Mouse (Mus musculus): Measurements from ENCODE around the gene Krba1.
A peak's percentile ranks its signal among the peaks of the same experiment; 100 is the strongest.

Gene Krba1

DNA sequence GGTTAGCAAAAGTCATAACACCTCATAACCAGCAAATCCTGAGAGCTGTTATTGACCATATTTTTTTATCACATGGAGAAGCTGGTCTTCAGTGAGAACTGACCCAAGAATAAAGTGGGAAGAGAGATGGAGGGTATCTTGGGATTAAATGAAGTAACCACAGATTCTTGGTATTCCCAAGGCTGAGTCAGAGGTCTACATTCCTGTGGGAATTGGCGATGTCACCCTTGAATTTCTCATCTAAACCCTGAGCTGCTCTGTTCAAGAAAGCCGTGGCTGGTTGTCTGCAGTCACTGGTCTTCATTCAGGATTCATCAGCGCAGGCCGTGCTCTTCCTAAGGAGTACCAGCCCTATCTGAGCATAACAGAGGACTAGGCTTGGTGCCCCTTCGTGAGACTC, 31.6 kb downstream of the Krba1 start:
- DNase-seq (ENCODE audit: low spot score): no peak

DNA sequence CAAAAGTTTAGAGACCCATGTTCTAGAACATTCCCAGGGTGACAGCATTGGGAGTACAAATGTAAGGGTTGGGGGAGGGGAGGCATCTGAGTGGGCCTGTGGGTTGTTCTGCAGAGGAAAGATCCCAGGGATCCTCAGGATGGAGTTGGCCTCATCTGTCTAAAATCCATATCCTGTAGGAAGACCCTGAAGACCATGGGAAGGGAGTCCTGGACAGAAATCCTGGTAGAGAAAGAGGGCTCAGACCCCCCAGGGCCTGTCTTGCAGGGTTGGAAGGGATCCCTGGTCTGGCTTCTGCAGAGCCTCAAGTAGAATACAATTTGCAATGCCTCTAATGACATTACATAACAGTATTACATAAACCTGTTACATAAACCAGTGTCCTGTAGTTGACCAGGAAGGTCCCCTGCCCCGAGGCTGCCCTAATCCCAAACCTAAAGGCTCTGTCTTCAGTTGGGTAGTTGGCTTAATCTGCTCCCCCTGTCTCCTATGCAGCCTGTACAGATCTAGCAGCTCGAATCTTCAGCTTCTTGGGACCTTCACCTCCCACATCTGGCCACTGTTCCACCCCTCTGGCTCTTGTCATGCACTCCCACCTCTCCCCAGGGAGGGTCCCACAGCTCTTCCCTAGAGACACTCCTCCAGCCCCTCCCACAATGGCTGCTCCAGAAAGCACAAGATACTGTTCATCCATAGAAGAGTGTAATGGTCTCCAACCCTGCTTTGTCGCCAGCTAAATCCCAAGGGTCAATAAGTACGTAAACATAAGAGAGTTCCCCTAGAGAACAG, 33.6 kb downstream of the Krba1 start:
- DNase-seq (ENCODE audit: low spot score): no peak

DNA sequence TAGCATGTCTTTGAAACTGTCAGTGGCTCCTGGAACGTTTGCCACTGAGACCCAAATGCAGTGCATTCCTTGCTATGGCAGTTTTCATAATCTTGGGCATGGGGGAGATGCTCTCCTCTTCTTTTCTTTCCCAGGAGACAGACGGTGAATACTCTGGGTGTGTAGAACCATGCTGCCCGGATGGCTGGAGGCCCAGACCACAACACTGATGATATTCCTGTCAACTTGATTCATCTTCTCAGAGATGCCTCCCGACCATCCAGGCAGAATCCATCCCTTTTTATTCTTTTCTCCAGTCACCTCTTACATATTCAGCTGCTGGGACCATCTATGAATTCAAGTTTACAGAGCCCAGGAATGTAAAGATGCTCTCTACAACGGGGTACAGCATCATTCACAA, 35.4 kb downstream of the Krba1 start:
- DNase-seq (ENCODE audit: low spot score): no peak

DNA sequence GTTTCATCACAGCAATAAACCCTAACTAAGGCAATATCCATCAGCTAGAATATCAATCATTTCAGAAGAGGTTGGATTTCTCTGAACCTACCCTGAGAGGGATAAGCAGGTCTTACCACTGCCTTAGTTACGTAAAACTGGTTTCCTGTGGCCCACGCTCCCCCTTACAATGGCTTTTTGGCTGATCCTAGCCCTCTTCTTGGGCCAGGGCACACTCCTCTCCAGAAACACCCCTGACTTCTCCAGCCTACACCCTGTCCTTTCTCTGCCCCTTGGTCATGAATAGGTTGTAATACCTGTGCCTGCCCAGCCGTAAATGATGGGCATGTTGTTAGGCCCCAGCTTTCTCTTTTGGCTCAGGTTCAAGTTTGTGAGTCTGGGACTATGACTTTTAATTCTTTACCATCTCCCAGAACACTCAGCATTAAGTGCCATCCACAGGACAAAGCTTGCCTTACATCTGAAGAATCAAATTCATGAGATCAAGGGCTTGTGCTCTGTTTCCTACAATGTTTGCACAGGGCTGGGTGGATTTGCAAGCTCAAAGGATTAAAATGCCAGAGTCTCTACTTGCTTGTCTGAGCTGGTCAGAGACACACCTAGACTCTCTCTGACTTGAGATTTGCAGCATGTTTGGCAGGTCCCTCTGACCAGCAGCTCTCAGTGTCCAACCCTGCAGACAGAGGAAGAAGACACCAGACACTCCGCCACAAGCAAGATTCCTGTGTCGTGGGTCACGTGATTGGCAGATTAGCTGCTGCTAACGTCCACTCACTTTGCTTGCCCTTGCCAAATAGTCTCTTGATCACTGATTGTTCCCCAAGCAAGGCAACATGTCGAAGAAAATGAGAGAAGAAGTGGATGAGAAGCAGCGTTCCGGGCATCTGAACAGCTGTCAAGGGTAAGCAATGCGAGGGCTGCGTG, 37.8 kb downstream of the Krba1 start:
- DNase-seq (ENCODE audit: low spot score): no peak

DNA sequence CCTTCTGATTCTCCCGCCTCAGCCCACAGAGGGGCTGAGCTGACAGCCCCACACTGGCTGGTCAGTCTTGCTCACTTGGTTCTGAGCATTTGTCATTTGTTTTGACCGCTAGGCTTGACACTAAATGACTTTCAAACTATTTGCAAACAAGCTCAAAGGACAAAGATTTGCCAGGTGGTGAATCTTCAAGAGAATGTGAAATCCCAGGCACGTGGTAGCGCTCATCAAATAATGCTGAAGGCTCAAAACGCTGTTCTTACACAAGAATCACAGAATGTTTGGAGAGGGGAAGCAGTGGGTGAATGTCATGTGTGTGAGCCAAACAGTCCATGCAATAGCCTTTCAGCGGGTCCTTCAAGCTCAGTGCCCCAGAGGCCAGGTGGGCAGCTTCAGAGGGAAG, 39.3 kb downstream of the Krba1 start:
- no peak for DNase-seq (ENCODE audit: low spot score)

DNA sequence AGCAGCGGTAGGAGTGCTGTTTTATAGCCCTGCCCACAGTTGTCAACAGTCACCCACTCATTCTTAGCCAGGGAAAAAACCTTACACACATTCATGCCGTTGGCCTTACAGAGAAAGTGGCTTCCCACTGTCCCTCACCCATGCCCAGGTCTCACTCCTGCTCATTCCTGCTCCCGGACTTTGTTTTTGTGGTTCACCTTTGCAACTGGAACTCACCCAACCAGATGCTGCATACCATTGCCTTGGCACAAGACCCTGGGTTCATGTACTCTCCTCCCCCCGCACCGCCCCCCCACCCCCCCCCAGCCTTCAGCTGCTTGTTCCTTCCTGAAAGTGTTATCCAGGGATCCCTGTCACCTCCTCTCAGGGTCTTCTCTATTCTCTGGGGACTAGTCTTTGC, 39.7 kb downstream of the Krba1 start:
- DNase-seq (ENCODE audit: low spot score): no peak

DNA sequence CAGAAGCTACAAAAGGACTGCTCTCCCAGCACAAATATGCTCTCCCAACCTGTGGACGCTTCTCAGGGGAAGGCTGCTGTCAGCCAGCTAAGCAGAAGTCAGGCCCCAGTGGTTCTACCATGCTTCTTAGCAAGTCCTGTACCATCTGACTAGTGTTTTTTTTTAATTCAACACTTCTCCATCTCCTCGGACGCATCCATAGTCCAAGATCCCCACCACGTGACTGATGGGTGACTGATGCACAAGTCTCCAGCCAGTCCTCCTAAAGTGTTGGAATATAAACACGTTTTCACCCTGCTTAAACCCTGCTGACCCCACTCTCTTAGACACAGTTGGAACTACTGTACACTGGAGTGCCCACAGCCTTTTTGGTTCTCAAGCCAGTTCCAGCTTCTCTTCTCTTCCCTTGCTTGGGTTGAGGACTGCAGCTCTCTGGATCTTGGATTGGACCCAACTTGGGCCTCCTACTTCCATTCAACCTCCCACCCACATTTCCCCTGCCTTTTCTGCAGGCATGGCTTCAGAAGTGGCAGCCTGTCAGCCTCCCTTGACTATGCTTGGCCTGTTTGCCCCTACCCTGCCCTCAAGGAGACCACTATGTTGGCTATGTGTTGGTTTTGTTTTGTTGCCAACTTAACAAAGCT, 40.4 kb downstream of the Krba1 start:
- no peak for DNase-seq (ENCODE audit: low spot score)

DNA sequence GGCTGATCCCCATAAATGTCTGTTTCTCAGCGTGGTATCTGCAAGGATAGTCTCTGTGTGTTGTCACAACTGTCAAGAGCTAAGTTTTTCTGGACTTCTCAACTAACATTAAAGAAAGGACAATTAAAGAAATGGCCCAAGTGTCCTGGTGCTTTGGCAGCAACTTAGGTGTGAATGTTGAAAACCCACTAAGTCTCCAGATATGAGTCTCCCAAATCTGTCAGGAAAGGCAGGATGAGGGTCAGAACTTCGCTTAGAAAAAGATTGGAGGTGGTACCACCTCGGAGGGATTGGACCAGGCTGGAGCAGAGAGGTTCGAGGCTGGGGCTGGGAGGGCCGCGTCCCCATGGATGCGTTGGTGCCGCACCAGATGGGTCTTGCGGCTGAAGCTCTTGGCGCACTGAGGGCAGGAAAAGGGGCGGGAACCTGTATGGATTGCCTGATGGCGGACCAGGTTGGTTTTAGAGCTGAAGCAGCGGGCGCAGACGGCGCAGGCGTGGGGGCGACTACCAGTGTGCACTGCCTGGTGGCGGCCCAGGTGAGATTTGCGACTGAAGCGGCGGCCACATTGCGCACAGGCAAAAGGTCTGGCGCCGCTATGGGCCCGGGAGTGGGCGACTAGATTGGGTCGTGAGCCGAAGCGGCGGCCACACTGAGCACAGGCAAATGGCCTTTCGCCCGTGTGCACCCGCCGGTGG, 42.4 kb downstream of the Krba1 start:
- no peak for DNase-seq (ENCODE audit: low spot score)

DNA sequence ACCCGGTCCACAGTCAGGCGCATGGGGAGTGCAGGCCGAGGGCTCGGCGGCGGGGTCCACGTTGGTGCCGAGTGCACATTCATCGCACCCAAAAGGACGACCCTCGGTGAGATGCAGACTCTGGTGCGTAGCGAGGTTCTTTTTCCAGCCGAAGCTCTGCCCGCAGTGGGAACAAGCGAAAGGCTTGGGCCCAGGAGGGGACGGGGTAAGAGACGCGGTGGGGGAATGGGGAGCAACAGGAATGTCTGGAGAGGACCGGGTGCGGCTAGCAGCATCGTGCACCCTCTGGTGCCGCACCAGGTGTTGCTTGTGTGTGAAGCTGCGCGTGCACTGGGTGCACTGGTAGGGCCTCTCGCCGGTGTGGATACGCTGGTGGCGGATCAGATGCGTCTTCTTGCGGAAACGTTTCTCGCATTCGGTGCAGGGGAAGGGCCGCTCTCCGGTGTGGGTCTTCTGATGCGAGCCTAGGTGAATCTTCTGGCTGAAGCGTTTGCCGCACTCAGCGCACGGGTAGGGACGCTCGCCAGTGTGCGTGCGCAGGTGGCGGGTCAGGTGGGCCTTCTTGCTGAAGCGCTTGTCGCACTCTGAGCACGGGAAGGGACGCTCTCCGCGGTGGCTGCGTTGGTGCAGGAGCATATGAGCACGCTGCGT, 43.2 kb downstream of the Krba1 start:
- DNase-seq (ENCODE audit: low spot score): no peak

DNA sequence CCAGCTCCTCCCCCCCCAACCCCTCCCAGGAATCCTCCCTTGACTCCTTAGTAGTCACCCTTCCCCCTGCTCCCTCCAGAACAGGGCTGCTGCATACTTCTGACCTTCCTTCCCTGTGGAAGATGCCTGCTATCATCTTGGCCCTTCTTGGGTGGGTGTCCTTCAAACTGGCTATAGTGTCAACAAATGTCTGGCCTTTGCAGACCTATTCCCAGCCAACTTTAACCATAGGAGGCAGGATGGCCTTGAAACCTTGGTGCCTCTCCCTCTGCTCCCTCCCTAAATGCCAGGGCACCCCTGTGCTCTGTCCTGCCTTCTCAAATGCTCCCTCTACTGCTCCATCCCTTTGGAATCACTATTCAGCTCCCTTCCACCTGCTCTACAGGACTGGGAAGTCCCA, 44.3 kb downstream of the Krba1 start:
- no peak for DNase-seq (ENCODE audit: low spot score)

DNA sequence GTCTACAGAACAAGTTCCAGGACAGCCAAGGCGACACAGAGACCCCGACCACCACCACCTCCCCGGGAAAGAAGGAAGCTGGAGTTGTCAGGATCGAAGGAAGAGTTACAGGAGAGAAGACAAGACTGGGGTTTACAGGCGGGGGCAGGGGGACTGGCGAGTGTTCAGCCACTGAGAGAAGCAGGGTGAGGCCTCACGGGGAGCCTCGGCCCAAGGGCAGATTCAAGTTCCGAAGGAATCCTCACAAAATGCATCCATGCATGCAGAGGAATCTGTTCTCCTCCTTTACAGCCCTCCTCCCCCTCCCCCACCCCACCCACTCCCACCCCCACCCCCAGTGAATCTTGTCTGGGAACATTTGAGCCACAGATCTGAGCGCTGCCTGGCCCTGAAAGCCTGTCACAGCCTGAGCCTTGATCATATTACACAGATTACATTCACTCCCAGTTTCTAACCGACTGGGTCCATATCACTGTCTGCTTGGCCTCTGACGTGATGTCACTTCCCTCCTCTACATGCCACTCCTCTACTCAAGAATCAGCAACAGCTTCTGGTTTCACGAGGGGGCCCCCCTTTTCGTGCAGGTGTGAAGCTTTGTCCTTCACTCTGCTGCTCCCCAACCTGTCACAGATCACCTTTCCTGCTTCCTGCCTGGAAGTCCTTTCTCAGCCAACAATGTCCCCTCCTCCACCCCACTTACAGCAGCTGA, 45.1 kb downstream of the Krba1 start:
- DNase-seq (ENCODE audit: low spot score): no peak

DNA sequence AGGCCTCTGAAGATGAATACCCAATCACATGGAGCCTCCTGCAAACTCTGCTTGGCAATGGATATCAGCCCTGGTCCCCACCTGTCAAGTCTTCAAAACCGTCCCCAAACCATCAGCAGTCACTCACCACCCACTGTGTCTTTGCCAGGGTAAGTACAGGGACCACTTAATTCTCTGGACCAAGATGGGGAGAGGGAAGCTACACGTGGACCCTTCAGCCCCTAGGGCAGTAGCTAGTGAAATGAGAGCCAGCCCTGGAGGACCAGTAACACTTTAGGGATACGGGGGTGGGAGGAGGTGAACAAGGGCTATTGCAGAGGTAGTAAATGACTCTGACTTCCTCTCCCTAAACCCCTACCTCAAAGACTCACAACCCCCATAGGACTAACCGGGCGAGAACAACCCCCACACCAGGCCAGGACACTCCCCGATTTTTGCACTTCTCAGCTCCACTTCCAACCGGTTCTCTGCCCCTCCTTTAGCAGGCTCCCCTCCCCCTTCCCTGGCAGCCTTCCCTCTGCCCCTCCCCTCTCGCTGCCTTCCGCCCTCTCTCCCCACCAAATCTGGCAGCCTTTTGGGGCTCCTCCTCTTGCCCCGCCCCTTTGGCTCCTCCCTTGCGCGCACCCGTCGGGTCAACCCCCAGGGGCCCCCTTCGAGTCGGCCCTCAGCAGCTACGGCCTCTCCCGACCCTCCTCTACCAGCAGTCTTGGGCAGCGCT, 48.4 kb downstream of the Krba1 start:
- DNase-seq (ENCODE audit: low spot score): peak; percentile 98

DNA sequence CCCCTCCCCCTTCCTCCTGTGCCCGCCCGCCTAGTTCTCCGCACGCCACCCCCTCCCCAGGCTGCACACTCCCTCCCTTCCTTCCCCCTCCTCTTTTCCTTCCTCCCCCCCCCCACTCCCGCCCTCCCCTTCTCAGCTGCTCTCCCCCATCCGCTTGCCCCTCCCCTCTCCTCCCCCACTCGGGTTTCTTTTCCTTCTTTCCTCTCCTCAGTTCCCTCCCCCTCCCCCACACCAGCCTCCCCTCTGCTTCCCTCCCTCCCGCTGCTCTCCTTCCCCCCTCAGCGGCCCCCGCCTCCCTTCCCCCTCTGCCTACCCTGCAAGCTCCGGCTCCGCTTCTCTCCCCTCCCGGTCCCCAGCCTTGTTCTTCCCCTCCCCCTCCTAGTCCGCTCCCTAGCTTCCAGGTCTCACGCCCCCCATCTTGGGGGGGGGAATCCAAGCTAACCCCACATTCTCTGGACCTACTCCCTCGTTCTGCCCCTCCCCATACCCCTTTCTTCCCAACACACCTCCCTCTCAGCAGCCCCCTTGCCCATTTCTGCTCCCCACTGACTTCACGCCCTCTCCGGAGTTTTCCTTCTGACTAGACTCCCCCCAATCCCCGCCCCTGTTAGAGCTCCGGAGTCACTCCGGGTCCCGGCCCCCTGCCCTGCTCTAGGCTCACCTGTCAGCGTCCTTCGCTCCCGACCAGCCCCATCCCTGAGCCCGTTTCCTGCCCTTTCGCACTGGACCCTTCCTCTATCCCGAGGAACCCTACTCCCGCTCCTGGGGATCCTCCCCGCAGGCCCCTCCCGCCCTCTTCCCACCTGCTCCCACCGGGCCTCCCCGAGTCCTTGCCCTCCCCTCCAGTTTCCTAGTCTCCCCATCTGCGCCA, 49.2 kb downstream of the Krba1 start:
- DNase-seq (ENCODE audit: low spot score): peak; percentile 77

DNA sequence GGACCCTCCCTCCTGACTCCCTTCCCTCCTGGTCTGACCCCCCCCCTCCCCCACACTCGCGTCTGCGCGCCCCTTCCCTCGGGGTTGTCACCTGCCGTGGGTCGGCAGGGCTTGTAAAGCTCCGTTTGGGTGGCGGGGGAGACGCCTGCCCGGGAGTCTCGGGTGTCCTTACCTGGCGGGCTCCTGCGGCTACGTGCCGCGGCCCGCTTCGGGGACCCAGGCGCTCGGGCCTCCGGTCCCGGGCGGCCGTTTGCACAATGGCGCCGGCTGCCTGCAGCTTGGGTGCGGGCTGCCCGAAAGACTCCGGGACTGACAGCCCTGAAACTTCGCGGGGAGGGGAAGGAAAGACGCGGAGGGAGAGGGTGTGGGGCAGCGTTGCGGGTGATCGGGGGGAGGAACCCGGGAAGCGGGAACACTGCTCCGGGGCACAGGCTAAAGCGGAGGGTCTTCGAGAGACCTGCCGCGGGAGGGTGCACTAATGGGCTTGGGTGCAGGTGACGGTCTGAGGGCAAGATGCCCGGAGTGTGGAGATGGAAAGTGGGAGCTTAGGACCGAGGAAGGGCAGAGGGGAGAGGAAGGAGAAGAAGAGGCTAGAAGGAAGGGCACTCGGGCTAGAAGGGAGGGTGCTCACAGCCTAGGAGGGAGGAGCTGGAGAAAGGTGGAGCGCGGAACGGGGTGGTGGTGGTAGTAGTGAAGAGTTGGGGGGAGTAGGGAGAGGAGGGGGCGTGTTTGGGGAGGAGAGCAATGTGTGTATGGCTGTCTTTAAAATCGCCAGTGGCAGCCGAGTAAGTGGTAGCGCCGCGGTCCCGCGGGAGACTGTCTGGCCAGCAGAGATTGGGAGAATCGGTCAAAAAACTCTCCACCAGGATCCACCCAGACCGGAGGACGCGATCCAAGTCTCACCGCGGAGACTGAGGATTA, 50.1 kb downstream of the Krba1 start, which contains the start of gene Zfp467:
TSS of gene Zfp467 (minus strand) at position 645 of the 921 bp plus-strand sequence.
- peak; percentile 64 for DNase-seq (ENCODE audit: low spot score)

DNA sequence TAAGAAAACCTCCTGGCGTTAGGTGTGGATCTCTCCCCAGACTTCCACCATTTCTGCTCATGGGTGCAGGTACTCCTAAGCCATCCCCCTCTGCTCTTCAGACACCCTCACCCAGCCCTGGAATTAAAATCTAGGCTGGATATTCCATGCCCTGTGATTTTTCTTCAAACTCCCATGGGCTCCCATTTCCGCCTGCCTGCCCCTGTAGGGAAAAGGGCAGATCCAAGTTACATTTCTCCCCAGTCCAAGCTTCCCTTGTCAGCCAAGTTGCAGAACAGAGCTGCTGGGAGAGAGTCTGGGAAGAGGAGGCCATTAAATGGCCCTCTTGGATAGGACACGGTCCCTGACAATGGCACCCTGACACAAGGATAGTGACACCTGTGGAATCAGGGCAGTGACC, 50.9 kb downstream of the Krba1 start:
- DNase-seq (ENCODE audit: low spot score): no peak

DNA sequence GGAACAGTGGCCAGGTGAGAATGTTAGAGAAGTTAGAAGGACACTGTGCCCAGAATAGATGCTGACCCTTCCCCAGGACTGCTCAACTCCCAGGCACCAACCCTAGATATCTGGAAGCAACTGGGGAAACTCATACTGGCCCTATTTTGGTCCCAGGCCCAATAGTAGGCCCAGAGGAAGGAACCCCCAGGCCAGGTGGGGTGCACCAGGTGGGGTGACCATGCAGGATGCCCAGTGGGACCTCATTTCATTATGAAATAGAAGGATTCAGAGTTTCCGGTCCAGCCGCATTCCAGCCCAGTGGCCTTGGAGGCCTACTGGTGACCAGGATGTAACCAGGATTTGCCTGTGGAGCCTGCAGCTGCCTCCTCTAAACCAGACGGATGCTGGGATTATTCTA, 51.5 kb downstream of the Krba1 start:
- DNase-seq (ENCODE audit: low spot score): no peak

DNA sequence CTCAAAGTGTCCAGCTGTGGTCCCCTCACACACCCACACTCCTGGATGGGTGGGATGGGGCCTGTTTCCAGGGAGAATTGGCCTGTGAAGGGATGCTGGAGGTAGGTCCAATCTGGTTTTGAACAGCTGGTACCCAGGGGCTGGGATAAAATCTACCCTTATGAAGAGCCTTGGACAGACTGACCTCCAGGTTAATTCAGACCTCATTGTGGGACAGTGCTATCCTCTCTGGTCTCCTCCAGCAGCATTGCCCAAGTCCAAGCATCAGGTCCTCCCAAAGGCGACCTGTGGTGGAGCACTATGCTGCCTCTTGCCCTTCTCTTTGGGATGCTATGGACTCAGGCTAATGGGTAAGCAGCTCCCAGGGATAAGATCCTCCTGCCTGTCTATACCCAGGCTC, 52.5 kb downstream of the Krba1 start, which contains the start of gene Sspo:
TSS of gene Sspo (plus strand) at position 301 of the 400 bp plus-strand sequence.
- no peak for DNase-seq (ENCODE audit: low spot score)

DNA sequence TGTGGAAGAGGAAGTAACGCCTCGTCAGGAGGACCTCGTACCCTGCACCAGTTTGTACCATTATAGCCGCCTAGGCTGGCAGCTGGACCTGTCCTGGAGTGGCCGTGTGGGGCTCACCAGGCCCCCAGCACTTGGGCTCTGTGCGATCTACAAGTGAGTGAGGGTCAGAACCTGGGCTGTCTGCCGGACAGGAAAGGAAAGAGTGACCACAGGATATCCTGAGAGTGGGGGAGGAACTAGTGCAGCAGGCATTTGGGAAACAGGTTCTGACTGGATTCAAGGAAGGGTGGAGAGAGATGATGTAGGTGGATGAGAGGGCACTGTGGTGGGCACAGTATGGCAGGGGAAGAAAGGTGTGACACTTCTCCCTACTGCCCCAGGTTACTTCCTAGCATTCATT, 53.1 kb downstream of the Krba1 start:
- DNase-seq (ENCODE audit: low spot score): no peak
